Mouse (Mus musculus) layer of hippocampus, adult 11-12 months (tissue): Measurements from ENCODE around the gene Laptm5.
A peak's percentile ranks its signal among the peaks of the same experiment; 100 is the strongest.

Experiments
- DNase-seq: peaks from one replicate; pipeline ENCODE4 v3.0.0; 2022; ENCODE audit warnings: low spot score

The Laptm5 gene

DNA sequence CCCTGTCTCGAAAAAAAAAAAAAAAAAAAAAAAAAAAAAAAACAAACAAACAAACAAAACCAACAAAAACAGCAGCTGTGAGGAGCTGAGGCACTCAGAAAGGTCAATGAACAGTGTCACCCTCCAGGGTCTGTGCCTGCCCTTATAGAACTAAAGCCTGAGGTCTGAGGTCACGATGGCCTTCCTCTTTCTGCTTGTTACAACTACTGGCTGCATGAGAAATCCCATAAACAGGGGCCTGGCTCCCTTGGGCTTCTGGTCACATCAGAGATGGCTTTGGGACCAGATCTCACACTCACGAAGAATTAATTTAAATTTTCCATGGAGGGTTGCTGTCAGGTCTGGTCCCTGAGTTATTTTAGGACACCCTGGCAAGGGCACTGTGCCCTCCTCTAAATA lies 13.5 kb upstream of the Laptm5 start:
- DNase-seq: no peak

- DNase-seq: no peak
Observed at GRCm38 (mm10) chr4:130899782-130900427, 13.0 kb upstream of the Laptm5 start.

DNA sequence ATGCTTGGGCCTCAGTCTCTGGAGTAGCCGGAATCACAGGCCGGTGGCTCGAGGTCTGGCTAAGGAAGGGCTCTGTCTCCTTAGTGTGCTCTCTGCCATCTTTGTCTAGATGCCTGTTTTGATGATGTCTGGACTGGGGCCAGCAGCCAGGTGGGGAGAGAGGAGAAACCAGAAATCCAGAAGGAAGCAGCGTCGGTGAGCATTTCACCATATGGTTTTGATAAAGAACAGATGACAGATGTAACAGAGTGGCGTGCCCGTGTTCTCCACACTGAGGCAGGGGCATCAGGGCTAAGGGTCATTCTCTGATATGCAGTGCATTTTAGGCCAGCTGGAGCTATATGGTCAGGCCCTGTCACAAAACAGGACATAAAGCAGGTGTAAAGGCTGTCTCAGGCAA lies 12.2 kb upstream of the Laptm5 start:
- DNase-seq: no peak

GRCm38 (mm10) chr4:130902289-130902781 lies 10.6 kb upstream of the Laptm5 start:
- no peak for DNase-seq

DNA sequence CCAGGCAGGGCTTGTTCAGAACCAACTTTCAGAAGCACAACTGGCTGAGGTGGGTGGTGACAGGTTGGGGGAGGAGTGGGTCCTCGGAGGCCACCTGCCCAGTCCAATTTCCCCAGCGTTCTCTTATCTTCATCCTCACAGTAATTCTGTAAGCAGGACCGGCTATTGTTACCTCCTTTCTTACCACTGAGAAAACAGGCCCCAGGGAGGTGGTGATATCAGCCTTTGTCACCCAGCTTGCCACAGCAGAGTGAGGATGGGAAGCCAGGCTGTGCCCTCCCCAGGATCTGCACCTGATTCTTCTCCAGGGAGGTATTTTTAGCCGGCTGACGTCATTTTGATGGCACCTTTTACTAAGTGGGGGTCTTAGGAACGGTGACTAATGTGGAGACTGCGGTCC lies 7.9 kb upstream of the Laptm5 start:
- no peak for DNase-seq

GRCm38 (mm10) chr4:130905882-130906281 lies 7.0 kb upstream of the Laptm5 start:
- DNase-seq: no peak

GRCm38 (mm10) chr4:130906296-130906695 lies 6.6 kb upstream of the Laptm5 start:
- DNase-seq: no peak

- DNase-seq: no peak
Observed at GRCm38 (mm10) chr4:130907200-130908069, 5.5 kb upstream of the Laptm5 start.

GRCm38 (mm10) chr4:130908133-130908532 lies 4.8 kb upstream of the Laptm5 start:
- no peak for DNase-seq

DNA sequence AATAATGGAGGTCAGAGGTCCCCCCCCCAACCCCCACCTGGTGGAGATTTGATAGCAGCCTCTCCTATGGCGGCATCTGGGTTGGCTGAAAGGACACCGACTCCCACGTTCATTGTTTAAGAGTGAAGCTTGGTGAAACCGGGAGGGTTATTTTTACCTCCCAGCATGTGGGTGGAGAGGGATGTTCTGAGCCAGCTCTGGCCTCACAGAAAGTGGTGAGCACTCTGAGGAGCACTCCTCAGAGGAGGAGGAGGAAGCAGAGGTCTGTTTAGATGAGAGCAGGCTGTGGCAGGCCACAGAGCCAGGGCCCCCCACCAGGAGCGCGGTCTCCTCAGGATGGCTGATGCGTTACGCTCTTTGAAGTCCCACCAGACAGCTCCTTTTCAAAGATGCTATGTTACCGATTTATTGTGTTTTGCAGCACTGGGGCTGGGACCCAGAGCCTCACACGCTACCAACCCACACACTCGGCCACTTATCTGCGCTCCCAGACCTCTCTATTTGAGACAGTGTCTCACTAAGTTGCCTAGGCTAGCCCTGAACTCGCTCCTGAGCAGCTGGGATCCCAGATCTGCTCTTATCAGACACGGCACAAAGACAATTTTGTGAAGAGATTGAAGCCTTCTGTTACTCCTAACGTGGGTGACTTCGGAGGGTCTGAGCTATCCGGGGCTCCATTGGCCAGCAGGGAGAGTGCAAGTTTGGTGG lies 3.6 kb upstream of the Laptm5 start:
- DNase-seq: peak; percentile 50

- no peak for DNase-seq
Observed at GRCm38 (mm10) chr4:130910666-130911065, 2.3 kb upstream of the Laptm5 start.

GRCm38 (mm10) chr4:130912626-130913025 lies 299 bp upstream of the Laptm5 start:
- DNase-seq: no peak

- DNase-seq: no peak
Observed at GRCm38 (mm10) chr4:130913511-130913910, 586 bp downstream of the Laptm5 start.

DNA sequence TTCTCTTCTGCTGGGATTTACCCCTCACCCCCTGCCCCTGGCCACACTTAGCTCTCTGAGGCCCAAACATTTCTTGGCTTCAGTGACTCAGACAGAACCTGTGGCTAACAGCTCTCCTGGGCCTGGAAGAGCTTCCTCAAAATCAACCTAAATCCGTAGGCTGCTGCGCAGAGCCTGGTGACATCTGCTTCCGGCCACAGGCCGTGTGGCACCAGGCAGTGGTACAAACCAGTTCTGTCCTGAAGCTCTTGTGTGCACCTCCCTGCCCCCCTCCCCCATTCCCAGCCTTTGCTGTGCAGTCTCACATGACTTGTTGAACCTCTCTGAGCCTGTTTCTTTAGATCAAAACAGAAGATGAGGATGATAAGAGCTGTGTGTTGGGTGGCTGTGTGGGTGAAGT lies 1.1 kb downstream of the Laptm5 start:
- DNase-seq: peak; percentile 47

DNA sequence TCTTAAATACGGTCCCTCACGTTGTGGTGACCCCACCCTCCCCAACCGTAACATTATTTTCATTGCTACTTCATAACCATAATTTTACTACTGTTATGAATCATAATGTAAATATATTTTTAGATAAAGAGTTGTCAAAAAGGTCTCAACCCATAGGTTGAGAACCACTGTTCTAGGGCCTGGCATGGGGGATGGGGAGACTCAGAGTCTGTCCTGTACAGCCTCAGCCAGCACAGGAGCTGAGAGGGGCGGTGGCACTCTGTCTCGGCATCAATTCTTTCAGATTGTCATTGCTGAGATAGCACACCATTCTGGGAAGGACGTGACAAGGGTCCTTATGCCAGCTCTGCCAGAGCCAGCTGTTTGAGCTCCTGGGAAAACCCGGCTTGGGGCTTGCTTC lies 1.6 kb downstream of the Laptm5 start:
- DNase-seq: no peak

DNA sequence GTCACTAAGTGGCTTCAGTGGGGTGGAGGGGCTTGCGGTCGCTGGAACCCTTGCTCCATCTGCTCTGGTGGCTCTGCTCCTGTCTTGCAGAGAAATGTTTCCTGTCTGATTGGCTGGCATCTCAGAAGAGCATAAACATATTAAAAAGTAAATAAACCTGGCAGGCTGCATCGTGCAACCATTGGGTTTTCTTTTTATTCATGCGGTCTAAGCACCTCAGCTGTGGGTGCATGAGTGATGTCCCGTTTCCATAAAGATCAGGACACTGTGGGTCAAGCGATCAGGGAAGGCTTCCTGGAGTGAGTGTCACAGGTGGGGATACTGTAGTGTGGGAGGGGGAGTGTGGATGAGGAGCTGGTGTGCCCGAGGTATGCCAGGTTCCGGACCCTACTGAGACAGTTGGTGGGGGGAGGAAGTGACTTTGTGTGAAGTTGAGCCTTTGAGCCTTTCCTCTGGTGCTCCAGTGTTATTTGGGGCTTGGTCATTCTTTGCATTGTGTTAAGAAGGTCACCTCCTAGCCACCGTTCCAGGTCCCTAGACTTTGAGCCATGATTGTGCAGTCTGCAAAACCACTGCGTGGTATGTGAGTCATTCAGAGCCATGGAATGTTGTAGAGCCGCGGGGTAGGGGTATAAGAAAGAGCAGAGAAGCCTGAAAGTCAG lies 2.2 kb downstream of the Laptm5 start:
- no peak for DNase-seq

- DNase-seq: no peak
Observed at GRCm38 (mm10) chr4:130915668-130916035, 2.7 kb downstream of the Laptm5 start.

- DNase-seq: no peak
Observed at GRCm38 (mm10) chr4:130916639-130917038, 3.7 kb downstream of the Laptm5 start.

GRCm38 (mm10) chr4:130917564-130917963 lies 4.6 kb downstream of the Laptm5 start:
- no peak for DNase-seq

DNA sequence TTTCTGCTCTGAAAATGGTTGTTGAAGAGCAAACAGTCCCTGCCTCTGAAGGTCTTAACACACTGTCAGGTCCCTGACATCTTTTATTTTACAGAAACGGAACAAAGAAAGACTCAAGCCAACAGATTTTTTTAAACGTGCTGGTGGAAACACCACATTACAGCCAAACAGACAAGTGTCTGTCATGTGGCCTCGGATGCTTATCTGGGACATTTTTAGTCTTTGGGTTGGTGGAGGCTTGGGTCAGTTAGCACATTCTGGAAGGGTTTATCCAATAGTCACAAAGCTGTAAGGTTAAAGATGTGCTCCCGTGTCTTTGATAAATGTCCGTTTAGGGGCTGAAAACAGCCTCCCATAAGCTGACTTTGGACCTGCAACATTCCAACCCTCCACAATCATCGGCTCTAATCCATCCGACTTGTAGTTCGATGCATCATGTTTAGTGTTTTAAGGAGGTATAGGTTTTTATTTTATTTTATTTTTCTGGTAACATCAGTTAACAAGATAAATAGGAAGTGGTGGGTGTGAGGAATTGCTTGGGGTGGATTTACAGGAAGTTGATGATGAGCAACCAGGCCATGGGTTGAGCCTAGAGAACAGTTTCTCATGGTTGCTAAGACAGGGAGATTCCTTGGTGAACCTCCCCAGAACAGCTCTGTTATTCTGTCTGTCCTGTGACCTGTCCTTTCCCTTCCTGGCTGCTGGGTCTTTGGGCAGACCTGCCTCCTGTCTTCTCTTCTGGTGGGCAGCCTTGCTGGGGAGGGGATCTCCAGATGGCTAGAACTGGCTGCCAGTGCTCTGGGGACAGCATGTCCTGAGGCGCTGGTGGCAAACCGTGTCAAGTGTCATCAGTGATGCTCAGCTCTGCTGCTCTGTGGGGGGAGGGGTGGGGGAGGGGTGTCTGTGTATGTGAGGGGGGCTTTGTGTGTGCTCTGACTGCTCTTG lies 6.2 kb downstream of the Laptm5 start:
- DNase-seq: no peak

- no peak for DNase-seq
Observed at GRCm38 (mm10) chr4:130919750-130920356, 6.9 kb downstream of the Laptm5 start.
